Mouse (Mus musculus): ENCODE data around the gene Nelfb. TPM values are rescaled to one million over a fixed set of nuclear protein-coding genes. Genes with fewer than 3 reads are reported as not detected.

The Nelfb gene
- 32.7 and 34.5 TPM in 2 replicates for polyA plus RNA-seq (2021; fragmentation: Nextera tagmentation)
- long read RNA-seq, experiment 1, transcript Nelfb-201 (13 exons, 2,637 nt), result major isoform, 90 of 118 reads
- long read RNA-seq, experiment 1, transcript Nelfb-203 (12 exons, 2,754 nt), result minor isoform, 6 of 118 reads
- long read RNA-seq, experiment 1, partial matches to known transcripts, result 15 of 118 reads
- long read RNA-seq, experiment 1, other reads (novel, unspliced or antisense), result 6 of 118 reads
- long read RNA-seq, experiment 2, transcript Nelfb-201 (13 exons, 2,637 nt), result major isoform, 383 of 481 reads
- long read RNA-seq, experiment 2, transcript Nelfb-203 (12 exons, 2,754 nt), result minor isoform, 14 of 481 reads
- long read RNA-seq, experiment 2, partial matches to known transcripts, result 21 of 481 reads
- long read RNA-seq, experiment 2, other reads (novel, unspliced or antisense), result 61 of 481 reads

GRCm38 (mm10) chr2:25211121-25211670 is at the start of gene Nelfb:
Gene Nelfb (minus strand): TSS chr2:25211489.

DNA sequence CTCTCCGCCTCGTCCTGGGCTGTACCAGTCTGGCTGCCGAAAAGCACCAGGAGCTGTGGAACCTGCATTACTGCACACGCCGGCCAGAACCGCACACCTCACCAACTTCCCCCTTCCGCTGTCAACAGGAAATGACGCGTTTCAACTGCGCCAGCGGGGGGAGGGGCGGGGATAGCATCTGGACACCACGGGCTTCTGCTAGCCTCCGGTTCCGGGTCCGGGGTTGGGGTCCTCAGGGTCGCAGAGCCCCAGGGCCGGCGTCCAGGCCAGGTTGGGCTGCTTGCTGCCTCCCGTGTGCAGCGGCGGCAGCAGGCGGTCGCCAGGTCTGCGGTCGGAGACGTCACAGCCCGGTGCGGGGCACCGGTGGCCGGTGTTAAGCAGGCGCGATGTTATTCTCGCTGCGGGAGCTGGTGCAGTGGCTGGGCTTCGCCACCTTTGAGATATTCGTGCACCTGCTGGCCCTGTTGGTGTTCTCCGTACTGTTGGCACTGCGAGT is 44.0 kb upstream of the Nelfb start, which contains the start of gene Tmem203:
Tmem203 (plus strand) TSS at position 156 of the 496 bp plus-strand sequence.

GRCm38 (mm10) chr2:25246183-25247072 is 35.1 kb upstream of the Nelfb start, which contains the start of gene AL732309.1:
Gene AL732309.1 (minus strand): TSS chr2:25246863.

DNA sequence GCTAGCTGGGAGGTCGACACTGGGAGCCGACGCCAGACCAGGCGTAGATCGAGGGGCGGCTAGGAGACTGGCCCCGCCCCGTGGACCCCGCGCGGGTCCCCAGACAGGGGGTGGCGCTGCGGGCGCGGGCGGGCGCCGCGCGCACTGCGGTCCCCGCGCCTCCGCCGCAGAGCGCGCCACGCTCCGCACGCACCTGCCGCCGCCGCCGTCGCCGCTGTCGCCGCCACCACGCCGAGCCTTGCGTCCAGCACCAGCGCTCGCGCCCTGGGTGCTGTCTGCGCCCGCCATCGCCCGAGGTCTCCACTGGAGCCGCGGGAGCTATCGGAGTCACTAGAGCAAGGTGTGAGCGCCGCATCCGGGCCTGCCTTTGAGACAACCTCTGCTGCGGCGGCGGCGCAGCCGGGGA is 30.8 kb upstream of the Nelfb start, which contains the start of the genes Rnf208 and Cysrt1:
Rnf208 (plus strand) TSS at position 155 of the 406 bp plus-strand sequence.
Cysrt1 (minus strand) TSS at position 352 of the 406 bp plus-strand sequence.

DNA sequence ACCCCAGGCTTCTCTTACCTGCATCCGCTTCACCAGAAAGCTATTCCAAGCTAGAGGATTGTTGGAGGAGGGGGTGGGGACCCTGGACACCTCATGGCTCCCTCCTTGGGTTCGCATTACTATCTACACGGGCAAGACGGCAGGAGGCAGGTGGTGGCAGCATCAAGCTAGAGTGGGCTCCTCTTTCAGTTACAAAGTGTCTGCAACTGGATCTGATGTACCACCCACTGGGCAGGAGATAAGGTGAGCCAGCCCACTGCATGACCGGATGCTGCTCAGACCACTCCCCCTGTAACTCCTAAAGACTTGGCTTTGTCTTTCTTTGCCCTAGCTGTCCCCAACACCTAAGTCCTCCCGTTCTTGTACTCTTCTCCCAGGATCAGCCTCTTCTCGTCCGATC is 25.3 kb upstream of the Nelfb start, which contains the start of gene Rnf224:
Rnf224 (minus strand) TSS at position 174 of the 400 bp plus-strand sequence.

GRCm38 (mm10) chr2:25234050-25234449 is 22.8 kb upstream of the Nelfb start, which contains the start of gene Slc34a3:
Gene Slc34a3 (minus strand): TSS chr2:25234364.

DNA sequence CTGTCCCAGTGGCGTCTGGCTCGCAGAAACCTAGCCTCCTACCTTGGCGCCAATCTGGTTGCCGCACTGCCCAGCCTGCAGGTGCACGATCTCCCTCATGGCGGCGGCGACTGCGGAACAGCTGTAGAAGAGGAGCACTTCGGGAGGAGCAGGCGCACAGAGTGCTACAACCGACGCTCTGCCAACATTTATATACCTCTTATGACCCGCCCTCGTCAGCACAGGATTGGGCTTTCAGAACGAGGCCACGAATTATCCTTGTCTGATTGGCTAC is 13.1 kb upstream of the Nelfb start, which contains the start of gene Tubb4b:
Tubb4b (minus strand) TSS at position 211 of the 274 bp plus-strand sequence.

DNA sequence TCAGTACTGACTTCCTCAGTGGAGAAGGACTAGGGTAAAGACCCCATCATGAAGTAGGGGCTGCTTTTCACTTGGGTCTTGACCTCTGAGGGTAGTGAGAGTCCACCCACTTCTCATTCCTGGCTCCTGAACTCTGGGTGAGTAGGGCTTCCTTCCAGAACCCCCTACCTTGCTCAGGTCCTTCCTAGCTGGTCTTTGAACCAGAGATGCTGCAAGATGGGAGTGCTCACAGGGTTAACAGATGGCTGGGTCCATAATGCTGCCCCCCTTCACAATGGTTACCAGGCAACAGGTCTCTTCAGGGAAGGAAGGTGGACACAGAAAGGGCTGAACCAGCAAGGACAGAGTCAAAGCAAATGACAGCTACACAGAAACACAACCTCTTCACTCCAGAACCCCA is 7.2 kb upstream of the Nelfb start, which contains the start of gene Fam166a:
Fam166a (plus strand) TSS at position 301 of the 400 bp plus-strand sequence.

DNA sequence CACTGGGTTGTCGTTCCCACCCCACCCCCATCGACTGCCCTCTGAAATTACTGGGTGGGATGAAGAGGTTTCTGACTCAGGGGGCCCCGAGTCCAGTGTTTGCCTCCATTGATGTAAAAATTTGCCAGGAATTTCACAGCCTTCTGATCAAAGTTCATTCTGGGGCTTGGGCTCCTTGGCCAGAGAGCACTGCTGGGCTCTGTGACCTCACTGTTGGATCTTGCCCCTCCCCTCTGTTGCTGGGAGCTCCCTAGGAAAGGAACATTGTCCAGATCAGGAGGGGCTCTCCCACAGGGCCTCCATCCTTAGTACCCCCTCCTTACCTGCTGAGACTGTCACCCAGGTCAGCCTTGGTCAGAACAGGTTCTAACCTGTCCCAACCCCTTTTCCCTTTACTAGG is 3.2 kb upstream of the Nelfb start, which contains the start of gene Stpg3:
Stpg3 (minus strand) TSS at position 194 of the 400 bp plus-strand sequence.

GRCm38 (mm10) chr2:25196172-25196954 is 14.9 kb downstream of the Nelfb start, which contains the start of gene Tor4a:
Gene Tor4a (minus strand): TSS chr2:25196886.

GRCm38 (mm10) chr2:25180478-25180903 is 30.8 kb downstream of the Nelfb start, which contains the start of gene Nrarp:
Gene Nrarp (plus strand): TSS chr2:25180758.

Other genes with a start within 250 kb of the Nelfb start
- gene Dph7, start 249.1 kb downstream of the Nelfb start, polyA plus RNA-seq (2021; fragmentation: Nextera tagmentation), result 31.2 and 31.7 TPM in 2 replicates
- 199 and 200 TPM in 2 replicates for gene Mrpl41, start 236.4 kb downstream of the Nelfb start, polyA plus RNA-seq (2021; fragmentation: Nextera tagmentation)
- 8.6 and 11.2 TPM in 2 replicates for gene Pnpla7, start 235.5 kb downstream of the Nelfb start, polyA plus RNA-seq (2021; fragmentation: Nextera tagmentation)
- 596 and 716 TPM in 2 replicates for gene Nsmf, start 157.1 kb downstream of the Nelfb start, polyA plus RNA-seq (2021; fragmentation: Nextera tagmentation)
- not detected in 2 replicates for gene Entpd8, start 131.2 kb downstream of the Nelfb start, polyA plus RNA-seq (2021; fragmentation: Nextera tagmentation)
- gene Noxa1, start 116.3 kb downstream of the Nelfb start, polyA plus RNA-seq (2021; fragmentation: Nextera tagmentation), result not detected in 2 replicates
- 3.4 and 5.2 TPM in 2 replicates for gene Nrarp, start 30.7 kb downstream of the Nelfb start, polyA plus RNA-seq (2021; fragmentation: Nextera tagmentation)
- 2.4 and 3.3 TPM in 2 replicates for gene Tor4a, start 14.6 kb downstream of the Nelfb start, polyA plus RNA-seq (2021; fragmentation: Nextera tagmentation)
- not detected in 2 replicates for gene Stpg3, start 3.1 kb upstream of the Nelfb start, polyA plus RNA-seq (2021; fragmentation: Nextera tagmentation)
- gene Fam166a, start 7.3 kb upstream of the Nelfb start, polyA plus RNA-seq (2021; fragmentation: Nextera tagmentation), result 12.9 and 15.7 TPM in 2 replicates
- gene Tubb4b, start 13.2 kb upstream of the Nelfb start, polyA plus RNA-seq (2021; fragmentation: Nextera tagmentation), result 531 and 583 TPM in 2 replicates
- 0.45 TPM in 2 replicates for gene Slc34a3, start 22.9 kb upstream of the Nelfb start, polyA plus RNA-seq (2021; fragmentation: Nextera tagmentation)
- not detected in 2 replicates for gene Rnf224, start 25.3 kb upstream of the Nelfb start, polyA plus RNA-seq (2021; fragmentation: Nextera tagmentation)
- gene Rnf208, start 30.8 kb upstream of the Nelfb start, polyA plus RNA-seq (2021; fragmentation: Nextera tagmentation), result 52.0 and 62.6 TPM in 2 replicates
- not detected in 2 replicates for gene Cysrt1, start 31.0 kb upstream of the Nelfb start, polyA plus RNA-seq (2021; fragmentation: Nextera tagmentation)
- 0.79 and 1.6 TPM in 2 replicates for gene AL732309.1, start 35.4 kb upstream of the Nelfb start, polyA plus RNA-seq (2021; fragmentation: Nextera tagmentation)
- gene Tmem203, start 44.0 kb upstream of the Nelfb start, polyA plus RNA-seq (2021; fragmentation: Nextera tagmentation), result 30.8 and 34.2 TPM in 2 replicates
- gene Tprn, start 51.1 kb upstream of the Nelfb start, polyA plus RNA-seq (2021; fragmentation: Nextera tagmentation), result 12.5 and 13.7 TPM in 2 replicates
- gene Ssna1, start 60.9 kb upstream of the Nelfb start, polyA plus RNA-seq (2021; fragmentation: Nextera tagmentation), result 76.5 and 79.6 TPM in 2 replicates
- gene Anapc2, start 61.0 kb upstream of the Nelfb start, polyA plus RNA-seq (2021; fragmentation: Nextera tagmentation), result 32.4 and 34.4 TPM in 2 replicates
- gene Tmem210, start 76.7 kb upstream of the Nelfb start, polyA plus RNA-seq (2021; fragmentation: Nextera tagmentation), result not detected in 2 replicates
- 0.26 and 0.28 TPM in 2 replicates for gene Lrrc26, start 78.4 kb upstream of the Nelfb start, polyA plus RNA-seq (2021; fragmentation: Nextera tagmentation)
- gene Grin1, start 107.7 kb upstream of the Nelfb start, polyA plus RNA-seq (2021; fragmentation: Nextera tagmentation), result 101 and 125 TPM in 2 replicates
- 13.0 and 18.8 TPM in 2 replicates for gene Man1b1, start 120.8 kb upstream of the Nelfb start, polyA plus RNA-seq (2021; fragmentation: Nextera tagmentation)
- 17.5 and 27.1 TPM in 2 replicates for gene Dpp7, start 144.9 kb upstream of the Nelfb start, polyA plus RNA-seq (2021; fragmentation: Nextera tagmentation)
- gene Uap1l1, start 154.2 kb upstream of the Nelfb start, polyA plus RNA-seq (2021; fragmentation: Nextera tagmentation), result 26.0 and 26.4 TPM in 2 replicates
- 2.3 and 2.4 TPM in 2 replicates for gene Sapcd2, start 160.8 kb upstream of the Nelfb start, polyA plus RNA-seq (2021; fragmentation: Nextera tagmentation)
- 21.4 and 46.8 TPM in 2 replicates for gene Entpd2, start 184.4 kb upstream of the Nelfb start, polyA plus RNA-seq (2021; fragmentation: Nextera tagmentation)
- 292 and 359 TPM in 2 replicates for gene Npdc1, start 187.9 kb upstream of the Nelfb start, polyA plus RNA-seq (2021; fragmentation: Nextera tagmentation)
- gene Fut7, start 211.8 kb upstream of the Nelfb start, polyA plus RNA-seq (2021; fragmentation: Nextera tagmentation), result 0.06 and 0.20 TPM in 2 replicates
- gene Abca2, start 217.2 kb upstream of the Nelfb start, polyA plus RNA-seq (2021; fragmentation: Nextera tagmentation), result 33.0 and 34.1 TPM in 2 replicates
- gene Clic3, start 245.3 kb upstream of the Nelfb start, polyA plus RNA-seq (2021; fragmentation: Nextera tagmentation), result 0.70 and 9.1 TPM in 2 replicates
- 111 and 116 TPM in 2 replicates for gene Paxx, start 249.6 kb upstream of the Nelfb start, polyA plus RNA-seq (2021; fragmentation: Nextera tagmentation)

Data from layer of hippocampus, adult 6 months (tissue).